Mouse (Mus musculus) heart, adult 2 months (tissue): ENCODE results near the gene Gm40193.

Experiments used
- CTCF ChIP-seq: fragments of 200-600 bp; IDR thresholded peaks from 2 replicates; pipeline ENCODE4 v1.8.1; 2022; ENCODE audit warnings: antibody characterized with exemption, mild to moderate bottlenecking, moderate library complexity
- EP300 ChIP-seq: fragments of 200-500 bp; IDR thresholded peaks from 2 replicates; pipeline ENCODE4 v1.6.1; 2011; ENCODE audit warnings: low read depth, low read length, control low read depth; ENCODE audit not compliant: insufficient read depth
- POLR2A ChIP-seq: fragments of 200-500 bp; IDR thresholded peaks from 2 replicates; pipeline ENCODE4 v1.6.1; 2011; ENCODE audit warnings: mild to moderate bottlenecking, low read depth, low read length, control low read depth; ENCODE audit not compliant: insufficient read depth

- TF ChIP-seq POLR2A (no peak), CTCF (no peak), EP300 (no peak)
Observed at GRCm38 (mm10) chr11:70571641-70572040, 38.9 kb upstream of the Gm40193 start.
